Mouse (Mus musculus) 416B (cell line): ENCODE results near the gene Pla2g4b.
A peak's percentile ranks its signal among the peaks of the same experiment; 100 is the strongest.

Experiments
- DNase-seq: peaks from one replicate; pipeline ENCODE4 v3.0.0; 2011; ENCODE audit warnings: low read depth

Gene Pla2g4b

DNA sequence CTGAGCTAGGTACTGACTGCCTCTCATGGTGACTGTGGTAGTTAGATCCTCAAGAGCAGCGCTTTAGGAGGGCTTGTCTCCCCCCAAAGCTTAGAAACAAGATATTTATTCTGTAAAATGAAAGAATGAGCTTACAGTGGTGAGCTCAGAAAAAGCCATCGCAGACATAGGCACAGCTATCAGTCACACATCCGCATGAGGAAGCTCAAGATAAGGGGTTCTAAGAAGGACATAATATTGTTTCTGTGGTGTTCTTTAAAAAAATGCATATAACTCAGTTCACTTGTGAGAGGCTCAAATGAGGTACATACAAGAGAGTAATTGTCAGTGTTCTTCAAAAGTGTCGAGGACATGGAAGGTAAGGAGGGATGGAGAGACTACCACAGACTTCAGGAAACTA lies 17.3 kb upstream of the Pla2g4b start:
- no peak for DNase-seq

DNA sequence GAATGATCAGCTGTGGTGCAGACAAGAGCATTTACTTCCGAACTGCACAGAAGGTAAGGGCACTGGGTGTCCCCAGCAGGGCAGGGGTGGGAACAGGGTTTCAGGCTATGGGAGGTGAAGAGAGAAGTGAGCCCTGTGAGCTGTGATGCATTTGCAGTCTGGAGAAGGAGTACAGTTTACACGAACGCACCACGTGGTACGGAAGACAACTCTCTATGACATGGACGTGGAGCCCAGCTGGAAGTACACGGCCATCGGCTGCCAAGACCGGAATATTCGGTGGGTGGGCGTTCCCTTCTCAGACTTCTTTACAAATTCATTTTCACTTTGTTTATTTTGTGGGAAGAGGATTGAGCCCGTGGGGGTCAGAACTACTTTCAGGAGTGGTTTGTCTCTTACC lies 15.6 kb upstream of the Pla2g4b start:
- DNase-seq, result no peak

DNA sequence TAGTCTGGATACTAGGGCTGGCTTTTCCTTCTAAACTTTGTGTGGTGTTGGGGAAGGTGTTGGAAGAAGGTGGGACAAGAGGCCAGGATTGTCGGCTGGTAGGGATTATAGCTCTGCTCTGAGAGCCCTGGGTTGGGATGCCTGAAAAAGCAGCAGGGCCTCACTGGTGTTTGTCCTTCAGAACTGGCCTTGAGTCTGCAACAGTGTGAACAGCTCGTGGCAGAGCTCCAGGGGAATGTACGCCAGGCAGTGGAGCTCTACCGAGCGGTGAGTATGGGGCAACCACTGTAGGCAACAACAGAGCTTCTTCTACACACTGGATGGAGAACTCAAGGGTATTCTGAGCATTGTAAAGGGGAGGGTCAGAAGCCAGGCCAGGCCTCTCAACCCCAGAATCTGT lies 8.9 kb upstream of the Pla2g4b start:
- DNase-seq, result no peak

- peak; percentile 91 for DNase-seq
Observed at GRCm38 (mm10) chr2:120026984-120027949, 6.0 kb upstream of the Pla2g4b start, which contains the start of the genes Jmjd7 and Gm28042. Jmjd7 (plus strand) TSS chr2:120027483. Gm28042 (plus strand) TSS chr2:120027493.

DNA sequence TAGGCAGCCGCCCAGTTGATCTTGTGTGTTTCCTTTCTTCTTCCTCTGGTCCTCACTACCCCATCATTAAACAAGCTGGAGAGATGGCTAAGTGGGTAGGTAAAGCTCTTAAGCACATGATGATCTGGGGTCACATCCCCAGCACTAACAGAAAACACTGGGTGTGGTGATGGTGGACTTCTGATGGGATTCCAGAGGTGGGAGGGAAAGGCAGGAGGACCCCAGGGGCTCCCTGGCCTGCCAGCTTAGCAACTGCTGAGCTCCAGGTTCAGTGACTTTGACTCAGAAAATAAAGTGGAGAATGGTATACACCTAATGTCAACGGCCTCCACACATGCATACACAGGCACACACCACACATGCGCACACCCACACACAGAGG lies 5.3 kb upstream of the Pla2g4b start:
- no peak for DNase-seq

GRCm38 (mm10) chr2:120030380-120030779 lies 2.8 kb upstream of the Pla2g4b start:
- DNase-seq, result no peak

DNA sequence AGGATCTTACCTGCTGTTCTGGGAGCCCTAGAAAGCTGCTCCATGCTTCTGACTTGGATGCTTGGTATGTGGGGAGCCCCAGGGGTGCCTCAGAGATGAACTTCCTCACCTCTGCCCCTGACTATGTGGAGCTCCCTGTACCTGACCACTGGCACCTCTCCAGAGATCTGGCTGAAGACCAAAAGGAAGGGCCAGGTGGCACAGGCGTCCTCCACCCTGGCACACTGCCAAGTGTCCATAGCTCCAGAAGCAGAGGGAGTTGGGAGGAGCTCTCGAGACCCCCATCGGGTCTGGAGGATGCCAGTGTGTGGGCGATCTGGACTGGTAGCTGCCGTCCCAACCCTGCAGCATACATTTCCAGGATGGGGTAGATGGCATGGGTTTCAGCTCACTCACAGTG lies 509 bp downstream of the Pla2g4b start:
- no peak for DNase-seq

DNA sequence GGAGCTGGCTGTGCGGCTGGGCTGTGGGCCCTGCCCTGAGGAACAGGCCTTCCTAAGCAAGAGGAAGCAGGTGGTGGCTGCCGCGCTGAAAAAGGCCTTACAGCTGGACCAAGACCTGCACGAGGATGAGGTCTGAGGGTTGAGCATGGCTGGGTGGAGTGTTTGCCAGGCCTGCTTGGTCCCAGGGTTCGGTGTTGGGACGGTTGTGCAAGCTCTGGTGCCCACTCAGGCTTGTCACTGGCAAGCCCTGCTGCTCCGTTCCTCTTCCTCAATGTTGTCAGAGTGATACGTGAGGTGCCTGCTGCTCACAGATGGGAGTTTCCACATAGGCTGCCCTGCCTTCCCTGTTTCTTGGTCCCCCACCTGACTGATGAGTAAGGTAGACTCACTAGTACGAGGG lies 4.5 kb downstream of the Pla2g4b start:
- DNase-seq, result no peak

GRCm38 (mm10) chr2:120040991-120041390 lies 7.8 kb downstream of the Pla2g4b start:
- DNase-seq, result no peak

GRCm38 (mm10) chr2:120044101-120044603 lies 10.9 kb downstream of the Pla2g4b start:
- DNase-seq, result peak; percentile 33

GRCm38 (mm10) chr2:120044676-120045075 lies 11.5 kb downstream of the Pla2g4b start:
- no peak for DNase-seq

- no peak for DNase-seq
Observed at GRCm38 (mm10) chr2:120046486-120047310, 13.5 kb downstream of the Pla2g4b start.

GRCm38 (mm10) chr2:120048173-120048572 lies 15.0 kb downstream of the Pla2g4b start:
- DNase-seq, result no peak

GRCm38 (mm10) chr2:120049632-120050274 lies 16.5 kb downstream of the Pla2g4b start:
- peak; percentile 35 for DNase-seq

GRCm38 (mm10) chr2:120051405-120051804 lies 18.2 kb downstream of the Pla2g4b start:
- no peak for DNase-seq

DNA sequence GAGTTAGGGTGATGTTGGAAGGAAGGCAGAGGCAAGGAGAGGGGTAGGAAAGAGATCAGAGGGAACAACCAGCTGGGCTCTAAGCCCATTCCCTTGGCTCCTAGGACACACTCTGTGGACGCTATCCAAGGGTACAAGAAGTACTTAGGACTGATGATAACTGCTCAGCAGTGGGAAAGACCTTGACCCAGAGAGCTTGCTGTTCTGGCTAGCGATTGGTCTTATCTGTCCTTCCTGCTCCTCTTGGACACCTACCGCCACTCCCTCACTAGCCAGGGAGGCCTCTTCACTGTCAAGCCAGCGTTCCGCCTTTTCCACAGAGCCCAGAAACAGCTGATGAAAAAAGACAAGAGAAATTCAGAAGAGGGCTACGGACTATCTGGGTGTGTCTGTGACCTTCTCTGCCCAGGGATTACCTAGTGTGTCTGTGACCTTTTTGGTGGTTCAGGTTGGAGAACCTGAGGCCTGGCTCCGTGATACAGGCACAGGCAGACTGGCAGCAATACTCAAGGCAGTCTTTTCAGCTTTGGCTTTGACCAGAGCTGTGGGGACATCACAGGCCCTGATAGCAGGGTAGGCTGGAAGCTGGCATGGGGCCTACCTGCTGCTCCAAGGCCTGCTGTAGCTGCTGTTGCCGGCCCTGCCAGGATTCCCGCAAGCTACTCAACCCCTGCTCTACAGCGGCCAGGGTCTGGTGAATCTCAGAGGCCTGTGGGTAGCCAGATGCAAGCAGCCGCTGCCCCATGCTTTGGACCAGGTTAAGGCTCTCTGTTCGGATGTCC lies 21.7 kb downstream of the Pla2g4b start:
- no peak for DNase-seq

DNA sequence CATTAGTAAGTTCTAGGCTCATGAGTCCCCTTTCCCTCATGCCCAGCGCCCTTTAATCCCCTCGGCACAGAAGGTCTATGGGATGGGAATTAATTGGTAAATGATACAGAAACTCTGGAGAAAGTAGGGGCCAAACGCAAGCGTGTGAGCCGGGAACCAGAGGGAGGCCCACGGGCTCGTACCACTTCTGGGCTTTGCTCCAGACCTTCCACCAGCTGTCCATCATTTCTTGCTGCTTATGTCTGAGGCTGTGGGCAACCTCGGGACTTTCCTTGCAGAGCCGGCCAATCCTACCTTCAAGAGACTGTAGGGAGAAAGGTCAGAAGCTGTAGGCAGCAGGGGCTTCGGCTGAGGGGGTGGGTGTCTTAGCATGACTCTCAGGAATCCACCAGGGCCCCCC lies 22.7 kb downstream of the Pla2g4b start:
- no peak for DNase-seq

- DNase-seq, result no peak
Observed at GRCm38 (mm10) chr2:120058818-120059217, 25.6 kb downstream of the Pla2g4b start.

DNA sequence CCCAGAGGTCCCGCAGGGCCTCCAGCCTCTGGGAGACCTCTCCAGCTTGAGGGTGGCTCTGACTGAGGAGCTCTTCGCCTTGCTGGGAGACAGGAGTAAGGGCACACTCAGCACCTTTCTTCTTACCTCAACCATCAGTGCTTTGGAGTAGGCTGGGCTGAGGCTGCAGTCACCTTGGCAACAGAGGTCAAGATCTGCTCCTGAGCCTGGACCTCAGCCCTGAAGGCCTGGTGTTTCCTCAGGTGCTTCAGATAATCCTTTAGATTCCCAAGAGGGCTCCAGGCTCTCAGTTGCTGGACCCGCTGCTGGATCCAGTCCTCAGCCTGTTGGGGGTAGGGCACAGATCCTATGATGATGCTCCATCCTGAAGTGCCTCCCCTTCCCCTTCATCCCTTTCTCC lies 26.2 kb downstream of the Pla2g4b start:
- DNase-seq, result no peak

- DNase-seq, result no peak
Observed at GRCm38 (mm10) chr2:120060190-120060589, 27.0 kb downstream of the Pla2g4b start.

DNA sequence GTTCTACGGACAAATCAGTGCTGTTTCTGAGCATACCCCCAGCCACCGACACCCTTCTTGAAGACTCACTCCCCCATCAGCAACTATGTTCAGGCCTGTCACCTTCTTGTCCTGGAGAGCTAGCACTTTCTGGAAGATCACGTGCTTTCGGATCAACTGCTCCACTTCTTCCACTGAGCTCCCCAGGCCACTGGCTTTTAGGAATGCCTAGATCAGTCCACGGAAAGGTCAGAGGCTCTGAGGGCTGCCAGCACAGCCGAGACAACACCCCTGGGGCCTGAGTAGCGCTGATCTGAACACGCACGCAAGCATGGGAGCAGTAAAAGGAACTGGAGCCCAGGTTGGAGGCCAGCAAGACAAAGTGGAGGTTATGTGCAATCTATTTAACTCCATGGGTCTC lies 27.4 kb downstream of the Pla2g4b start:
- DNase-seq, result no peak
